Mouse (Mus musculus) stomach, embryonic 14.5 days (tissue): ENCODE measurements around the gene Tmem63a. TPM values are rescaled to one million over a fixed set of nuclear protein-coding genes. Genes with fewer than 3 reads are reported as not detected.
"Not testable (repeated sequence)": the region's sequence is repeated elsewhere in the genome, so short reads cannot be mapped to it uniquely, and the experiment has no call there.

Experiments used
- ATAC-seq: fragments of 200-750 bp; cut with Nextera tagmentation; 2 replicates; pipeline ENCODE4 v1.8.0; 2017; ENCODE audit warnings: low read depth, moderate TSS enrichment; ENCODE audit not compliant: insufficient number of reproducible peaks, insufficient read depth, low FRiP score
- H3K27ac ChIP-seq: fragments of 300-500 bp; sonication (generic); 2 replicates; pipeline ENCODE4 v1.5.1; 2014; ENCODE audit warnings: mild to moderate bottlenecking, low read length, moderate library complexity, mixed read lengths
- H3K27me3 ChIP-seq: fragments of 300-500 bp; sonication (generic); 2 replicates; pipeline ENCODE4 v1.6.1; 2014; ENCODE audit warnings: low read length, control low read depth, mixed read lengths; ENCODE audit not compliant: control insufficient read depth, insufficient read depth
- H3K36me3 ChIP-seq: fragments of 300-500 bp; sonication (generic); 2 replicates; pipeline ENCODE4 v1.6.1; 2014; ENCODE audit warnings: mild to moderate bottlenecking, control low read depth, low read length, moderate library complexity, mixed read lengths; ENCODE audit not compliant: control insufficient read depth, insufficient read depth
- H3K4me1 ChIP-seq: fragments of 300-500 bp; sonication (generic); 2 replicates; pipeline ENCODE4 v1.6.1; 2014; ENCODE audit warnings: low read length, control low read depth, mixed read lengths; ENCODE audit not compliant: control insufficient read depth, insufficient read depth
- H3K4me2 ChIP-seq: fragments of 300-500 bp; sonication (generic); replicated peaks from 2 replicates; pipeline ENCODE4 v1.6.1; 2014; ENCODE audit warnings: low read depth, low read length, control low read depth
- H3K4me3 ChIP-seq: fragments of 300-500 bp; sonication (generic); 2 replicates; pipeline ENCODE4 v1.5.1; 2014; ENCODE audit warnings: low read depth, low read length, control low read depth
- H3K9ac ChIP-seq: fragments of 300-500 bp; sonication (generic); replicated peaks from 2 replicates; pipeline ENCODE4 v1.6.1; 2014; ENCODE audit warnings: low read depth, mild to moderate bottlenecking, control low read depth, low read length, moderate library complexity, mixed read lengths
- H3K9me3 ChIP-seq: fragments of 300-500 bp; sonication (generic); 2 replicates; pipeline ENCODE4 v1.6.1; 2016; ENCODE audit warnings: low read depth, low read length, control low read depth; ENCODE audit not compliant: control insufficient read depth
- WGBS: fragments of 180-500 bp; shearing (Covaris S2); extraction: QIAGEN DNeasy Blood & Tissue Kit; methylation state at CpG from one replicate; pipeline ENCODE4 v1.1.7; 2014; 5-methylcytosine and 5-hydroxymethylcytosine counted together
- polyA plus RNA-seq: library from polyadenylated mRNA; unstranded; fragments of >200 nt; fragmentation: Nextera tagmentation; extraction: Ambion mirVana; gene quantifications from 2 replicates; pipeline ENCODE4 v1.2.1, GENCODE M21; 2014

Gene Tmem63a
- 14.8 and 17.9 TPM in 2 replicates for polyA plus RNA-seq

DNA sequence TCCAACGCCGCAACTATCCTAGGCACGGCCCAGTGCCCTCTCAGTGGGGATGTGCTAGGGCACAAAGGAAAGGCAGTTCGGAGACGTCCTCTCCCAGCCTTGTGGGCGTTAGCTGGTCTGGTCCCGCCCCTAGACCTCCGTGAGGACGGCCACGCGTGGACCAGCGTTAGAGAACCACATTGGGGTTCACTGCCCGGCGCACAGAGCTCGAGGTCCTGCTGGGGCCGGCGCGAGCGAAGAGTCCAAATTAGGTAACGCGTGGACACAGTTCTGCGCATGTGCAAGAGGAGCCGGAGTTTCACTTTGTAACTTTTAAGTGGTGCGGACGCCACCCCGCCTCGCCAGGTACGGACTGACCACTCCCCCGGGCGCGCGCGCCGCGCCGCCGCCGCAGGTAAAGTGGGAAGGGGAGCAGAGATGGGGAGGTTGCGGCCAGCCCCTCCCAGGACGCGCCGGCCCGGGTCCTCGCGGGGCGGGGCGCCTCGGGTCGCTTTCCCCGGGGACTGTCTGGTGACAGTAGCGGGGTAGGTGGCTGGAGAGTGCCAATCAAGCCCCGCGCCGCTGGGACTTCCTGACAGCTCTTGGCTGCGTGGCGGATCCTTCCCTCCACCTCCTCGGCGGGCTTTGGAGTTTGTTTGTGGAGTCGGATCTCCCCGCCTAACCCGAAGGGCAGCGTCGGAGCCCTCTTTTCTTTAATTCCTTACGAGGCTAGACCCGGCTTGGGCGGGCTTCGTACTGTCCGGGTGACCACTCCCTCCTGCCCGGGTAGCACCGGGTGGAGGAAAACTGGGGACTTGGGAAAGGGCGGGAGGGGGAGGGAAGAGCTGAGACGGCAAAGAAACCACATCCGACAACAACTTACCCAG lies at the start of gene Tmem63a:
TSS of gene Tmem63a (plus strand) at position 179 of the 866 bp plus-strand sequence.
- ATAC-seq: peak; percentile 51
- H3K27ac ChIP-seq: peak within 1 kb of the TSS; percentile 86
- WGBS: under 1% methylated on average over 73 of the region's 73 CpGs

DNA sequence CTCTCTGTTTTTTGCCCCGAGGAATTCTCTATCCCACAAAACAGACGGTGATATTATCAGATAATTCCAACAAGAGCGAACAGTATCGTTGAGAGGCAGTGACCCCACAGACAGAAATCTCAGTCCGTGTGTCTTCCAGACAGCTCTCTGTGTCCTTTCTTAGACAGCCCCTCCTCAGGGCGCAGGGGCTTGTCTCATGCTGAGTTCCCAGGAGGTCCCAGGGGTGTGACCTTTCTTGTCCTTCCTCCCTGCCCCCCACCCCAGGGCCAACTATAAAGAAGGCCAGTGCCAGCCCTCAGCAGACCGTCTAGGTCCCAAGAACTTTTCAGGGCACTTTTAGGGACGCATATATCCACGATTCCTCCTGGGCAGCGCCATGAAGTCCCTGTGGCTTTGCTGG lies 49.3 kb upstream of the Tmem63a start, which contains the start of gene Lefty2:
TSS of gene Lefty2 (plus strand) at position 301 of the 400 bp plus-strand sequence.
- Histone ChIP-seq H3K9ac (no peak within 1 kb of the TSS), H3K27me3 (0 out of 2 replicates have a peak, but pooled peaks cover 7% of the 10 kb centered on the region), H3K4me1 (peaks cover 6% of the 10 kb centered on the region; the same call in 1 of the 2 replicates), H3K36me3 (no peaks in the 10 kb centered on the region), H3K27ac (no peak within 1 kb of the TSS), H3K4me3 (no peak within 1 kb of the TSS), H3K9me3 (no peaks in the 10 kb centered on the region), H3K4me2 (no peak within 1 kb of the TSS)
- 64% methylated on average over 10 of the region's 10 CpGs for WGBS
- no peak for ATAC-seq

More for the DNA sequence above, at the start of gene Tmem63a:
- Histone ChIP-seq H3K9me3 (no peaks in the 10 kb centered on the region), H3K27me3 (no peaks in the 10 kb centered on the region; the same call in 1 of the 2 replicates), H3K4me2 (peak within 1 kb of the TSS; percentile 93), H3K9ac (peak within 1 kb of the TSS; percentile 69), H3K4me3 (peak within 1 kb of the TSS; percentile 87), H3K4me1 (peaks cover 27% of the 10 kb centered on the region), H3K36me3 (peaks cover 4% of the 10 kb centered on the region; the same call in 1 of the 2 replicates)

DNA sequence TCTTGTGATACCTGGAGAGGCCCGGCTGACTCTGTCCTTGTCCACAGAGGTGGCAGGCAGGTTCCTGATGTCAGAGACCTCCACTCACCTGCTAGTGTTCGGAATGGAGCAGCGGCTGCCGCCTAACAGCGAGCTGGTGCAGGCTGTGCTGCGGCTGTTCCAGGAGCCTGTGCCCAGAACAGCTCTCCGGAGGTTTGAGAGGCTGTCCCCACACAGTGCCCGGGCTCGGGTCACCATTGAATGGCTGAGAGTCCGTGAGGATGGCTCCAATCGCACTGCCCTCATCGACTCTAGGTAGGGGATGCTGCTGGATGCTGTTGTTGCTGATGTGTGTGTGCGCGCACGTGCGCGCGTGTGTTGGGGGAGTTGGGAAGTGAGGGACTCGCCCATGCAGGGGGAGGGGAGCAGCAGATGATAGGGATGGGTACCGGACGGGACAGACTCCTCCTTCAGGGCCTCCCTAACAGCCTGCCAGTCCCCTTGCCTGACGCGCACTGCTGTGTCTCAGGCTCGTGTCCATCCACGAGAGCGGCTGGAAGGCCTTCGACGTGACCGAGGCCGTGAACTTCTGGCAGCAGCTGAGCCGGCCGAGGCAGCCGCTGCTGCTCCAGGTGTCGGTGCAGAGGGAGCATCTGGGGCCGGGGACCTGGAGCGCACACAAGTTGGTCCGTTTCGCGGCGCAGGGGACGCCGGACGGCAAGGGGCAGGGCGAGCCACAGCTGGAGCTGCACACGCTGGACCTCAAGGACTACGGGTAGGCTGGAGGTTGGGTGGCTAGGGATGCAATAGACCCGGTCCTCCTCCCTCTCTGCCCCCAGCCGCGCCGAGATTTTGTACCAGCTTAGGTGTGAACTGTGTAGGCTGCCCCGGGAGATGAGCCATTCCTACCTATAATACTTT lies 47.8 kb upstream of the Tmem63a start:
- peak overlapping the region; percentile 28; the same call in 1 of the 2 replicates for H3K4me2 ChIP-seq
- not testable (repeated sequence) for H3K4me1 ChIP-seq, H3K27me3 ChIP-seq, H3K9ac ChIP-seq, H3K9me3 ChIP-seq, H3K36me3 ChIP-seq, H3K27ac ChIP-seq
- 6% methylated on average over 41 of the region's 51 CpGs for WGBS
- ATAC-seq: peak; percentile 26; the same call in 1 of the 2 replicates
- peak overlapping the region; percentile 19 for H3K4me3 ChIP-seq

DNA sequence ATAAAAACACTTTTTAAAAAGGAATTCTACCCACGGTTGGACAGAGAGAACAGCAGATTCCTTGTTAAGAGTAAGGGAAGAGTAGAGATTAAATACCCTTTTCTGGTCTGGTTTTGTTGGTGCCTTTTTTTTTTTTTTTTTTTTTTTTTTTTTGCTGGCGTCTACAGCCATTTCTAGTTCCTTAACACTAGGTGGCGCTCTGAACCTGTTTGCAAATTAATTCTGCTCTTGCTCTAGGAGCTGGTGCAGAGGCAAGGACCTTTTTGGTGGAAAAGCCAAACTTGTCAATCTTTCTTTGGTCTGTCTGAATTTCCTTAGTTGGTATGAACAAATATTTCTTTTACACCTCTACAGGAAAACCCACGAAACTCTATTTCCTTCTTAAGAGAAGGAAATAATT lies 41.0 kb upstream of the Tmem63a start:
- H3K4me1 ChIP-seq: peaks cover 9% of the 10 kb centered on the region; the same call in 1 of the 2 replicates
- H3K27me3 ChIP-seq: no peaks in the 10 kb centered on the region
- H3K27ac ChIP-seq: no peak overlapping the region
- ATAC-seq: no peak
- H3K36me3 ChIP-seq: peaks cover 4% of the 10 kb centered on the region
- under 1% methylated on average over 4 of the region's 4 CpGs for WGBS
- no peak overlapping the region for H3K4me2 ChIP-seq
- no peak overlapping the region for H3K4me3 ChIP-seq
- H3K9me3 ChIP-seq: no peaks in the 10 kb centered on the region
- no peak overlapping the region for H3K9ac ChIP-seq

DNA sequence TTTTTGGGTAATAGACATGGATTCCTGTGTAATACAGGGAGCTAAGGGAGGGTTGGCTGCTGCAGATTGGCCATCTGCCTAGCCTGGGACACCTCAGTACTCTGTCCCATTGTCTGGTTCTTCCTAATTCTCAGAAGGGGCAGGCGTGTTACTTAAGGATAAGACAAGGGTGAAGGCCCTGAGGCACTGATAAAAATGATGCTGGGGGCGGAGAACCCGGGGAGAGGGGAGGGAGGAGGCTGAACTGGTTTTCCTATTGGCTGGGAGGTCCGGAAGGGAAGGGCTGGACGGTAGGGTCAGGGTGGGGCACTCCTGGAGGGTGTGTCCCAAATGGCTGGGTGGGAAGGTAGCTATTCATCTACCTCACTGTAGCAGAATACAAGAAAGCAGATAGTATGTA lies 39.2 kb upstream of the Tmem63a start:
- 40% methylated on average over 5 of the region's 5 CpGs for WGBS
- H3K9ac ChIP-seq: no peak overlapping the region
- ATAC-seq: peak; percentile 57; the same call in 1 of the 2 replicates
- H3K4me2 ChIP-seq: no peak overlapping the region
- H3K4me1 ChIP-seq: peaks cover 9% of the 10 kb centered on the region; the same call in 1 of the 2 replicates
- H3K27ac ChIP-seq: no peak overlapping the region
- peaks cover 19% of the 10 kb centered on the region for H3K36me3 ChIP-seq
- no peaks in the 10 kb centered on the region for H3K27me3 ChIP-seq
- H3K9me3 ChIP-seq: no peaks in the 10 kb centered on the region
- no peak overlapping the region for H3K4me3 ChIP-seq

DNA sequence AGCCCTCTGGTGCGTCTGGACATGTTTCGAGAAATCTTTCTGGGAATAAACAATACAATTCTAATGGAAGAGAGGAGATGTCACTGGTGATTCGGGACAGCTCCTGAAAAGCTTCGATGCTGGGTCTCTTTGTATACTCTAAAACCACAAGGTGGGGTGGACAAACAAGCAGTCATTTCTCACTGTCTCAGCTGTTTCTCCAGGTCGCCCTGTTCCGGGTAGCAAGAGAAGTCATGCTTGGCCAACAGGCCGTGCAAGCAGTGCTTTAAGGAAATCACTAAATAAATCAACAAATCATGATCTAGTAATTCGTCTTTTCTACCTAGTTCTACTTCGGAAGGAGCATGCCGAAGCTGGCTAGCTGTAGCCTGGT lies 38.5 kb upstream of the Tmem63a start:
- H3K4me1 ChIP-seq: peaks cover 9% of the 10 kb centered on the region; the same call in 1 of the 2 replicates
- H3K36me3 ChIP-seq: peaks cover 20% of the 10 kb centered on the region
- no peaks in the 10 kb centered on the region for H3K27me3 ChIP-seq
- peak overlapping the region; percentile 91 for H3K4me2 ChIP-seq
- peak overlapping the region; percentile 84 for H3K27ac ChIP-seq
- peak overlapping the region; percentile 83 for H3K4me3 ChIP-seq
- WGBS: 28% methylated on average over 10 of the region's 10 CpGs
- 0 out of 2 replicates have a peak, but pooled peaks have one; percentile 2 for ATAC-seq
- H3K9me3 ChIP-seq: no peaks in the 10 kb centered on the region
- H3K9ac ChIP-seq: peak overlapping the region; percentile 84

DNA sequence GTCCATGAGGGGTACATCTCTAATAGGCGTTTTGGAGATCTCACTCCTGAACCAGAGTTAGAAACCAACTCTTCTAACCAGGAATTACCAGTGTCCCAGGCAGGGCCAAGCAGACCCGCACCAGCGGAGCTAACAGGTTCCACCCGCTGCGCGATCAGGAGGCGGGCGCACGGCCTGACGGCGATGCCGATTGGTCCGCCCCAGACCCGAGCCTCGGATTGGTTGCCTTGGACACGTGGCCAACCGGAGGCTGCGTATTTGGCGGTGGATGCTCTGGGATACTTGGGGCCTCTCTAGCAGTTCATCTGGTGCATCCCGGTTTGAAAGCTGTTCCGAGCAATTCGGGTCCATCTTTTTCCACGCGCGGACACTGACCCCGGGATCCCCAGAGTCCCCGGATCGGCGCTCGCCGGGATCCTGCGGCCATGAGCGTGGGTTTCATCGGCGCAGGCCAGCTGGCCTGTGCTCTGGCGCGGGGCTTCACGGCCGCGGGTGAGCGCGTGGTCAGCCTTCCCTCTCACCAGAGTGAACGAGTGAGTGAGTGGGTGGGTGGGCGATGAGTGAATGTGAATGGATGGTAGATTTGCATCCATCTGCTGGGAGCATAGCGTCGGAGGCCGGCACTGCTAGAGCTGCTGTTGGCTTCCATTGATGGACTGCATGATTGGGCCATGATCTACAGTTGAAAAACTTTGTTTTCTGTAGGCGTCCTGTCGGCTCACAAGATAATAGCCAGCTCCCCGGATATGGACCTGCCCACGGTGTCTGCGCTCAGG lies 37.9 kb upstream of the Tmem63a start, which contains the start of gene Pycr2:
TSS of gene Pycr2 (plus strand) at position 255 of the 776 bp plus-strand sequence.
- Histone ChIP-seq H3K9ac (peak within 1 kb of the TSS; percentile 84), H3K4me2 (peak within 1 kb of the TSS; percentile 91), H3K9me3 (no peaks in the 10 kb centered on the region), H3K36me3 (peaks cover 20% of the 10 kb centered on the region), H3K27ac (peak within 1 kb of the TSS; percentile 84), H3K4me1 (peaks cover 9% of the 10 kb centered on the region; the same call in 1 of the 2 replicates), H3K4me3 (peak within 1 kb of the TSS; percentile 83), H3K27me3 (no peaks in the 10 kb centered on the region)
- under 1% methylated on average over 52 of the region's 52 CpGs for WGBS
- ATAC-seq: peak; percentile 97
